Mouse (Mus musculus) CD8-positive naive resting alpha-beta T cell, adult 2 months (primary cell): ENCODE measurements around the gene Cd3eap.

Source experiments
- DNase-seq, 2 experiments: peaks; one replicate each; pipeline ENCODE4 v3.0.0; 2022; ENCODE audit warnings: low read depth in 2 of 2, low spot score in 2 of 2

The Cd3eap gene

GRCm38 (mm10) chr7:19308454-19309277 lies 50.6 kb downstream of the Cd3eap start:
- DNase-seq, result peak; percentile 86 to 93

GRCm38 (mm10) chr7:19307739-19308453 lies 51.4 kb downstream of the Cd3eap start:
- no peak for DNase-seq

- no peak for DNase-seq
These were observed 52.2 kb downstream of the Cd3eap start for GRCm38 (mm10) chr7:19306819-19307738.
